Mouse (Mus musculus) E14TG2a.4 (cell line): ENCODE data around the gene Odf3.

Experiments
- CTCF ChIP-seq: conservative IDR thresholded peaks from 2 replicates; pipeline ENCODE4 v1.5.1; 2014; ENCODE audit warnings: low read length
- NANOG ChIP-seq: IDR thresholded peaks from 2 replicates; pipeline ENCODE4 v1.6.1; 2014; ENCODE audit warnings: borderline replicate concordance, low read length, mixed read lengths
- POU5F1 ChIP-seq: IDR thresholded peaks from 2 replicates; pipeline ENCODE4 v1.6.1; 2014; ENCODE audit warnings: low read length, borderline replicate concordance

GRCm38 (mm10) chr7:140836243-140837115 lies 11.1 kb upstream of the Odf3 start:
- no peak for TF ChIP-seq CTCF
- TF ChIP-seq NANOG, result no peak
- no peak for TF ChIP-seq POU5F1
